In the genomic region with DNA sequence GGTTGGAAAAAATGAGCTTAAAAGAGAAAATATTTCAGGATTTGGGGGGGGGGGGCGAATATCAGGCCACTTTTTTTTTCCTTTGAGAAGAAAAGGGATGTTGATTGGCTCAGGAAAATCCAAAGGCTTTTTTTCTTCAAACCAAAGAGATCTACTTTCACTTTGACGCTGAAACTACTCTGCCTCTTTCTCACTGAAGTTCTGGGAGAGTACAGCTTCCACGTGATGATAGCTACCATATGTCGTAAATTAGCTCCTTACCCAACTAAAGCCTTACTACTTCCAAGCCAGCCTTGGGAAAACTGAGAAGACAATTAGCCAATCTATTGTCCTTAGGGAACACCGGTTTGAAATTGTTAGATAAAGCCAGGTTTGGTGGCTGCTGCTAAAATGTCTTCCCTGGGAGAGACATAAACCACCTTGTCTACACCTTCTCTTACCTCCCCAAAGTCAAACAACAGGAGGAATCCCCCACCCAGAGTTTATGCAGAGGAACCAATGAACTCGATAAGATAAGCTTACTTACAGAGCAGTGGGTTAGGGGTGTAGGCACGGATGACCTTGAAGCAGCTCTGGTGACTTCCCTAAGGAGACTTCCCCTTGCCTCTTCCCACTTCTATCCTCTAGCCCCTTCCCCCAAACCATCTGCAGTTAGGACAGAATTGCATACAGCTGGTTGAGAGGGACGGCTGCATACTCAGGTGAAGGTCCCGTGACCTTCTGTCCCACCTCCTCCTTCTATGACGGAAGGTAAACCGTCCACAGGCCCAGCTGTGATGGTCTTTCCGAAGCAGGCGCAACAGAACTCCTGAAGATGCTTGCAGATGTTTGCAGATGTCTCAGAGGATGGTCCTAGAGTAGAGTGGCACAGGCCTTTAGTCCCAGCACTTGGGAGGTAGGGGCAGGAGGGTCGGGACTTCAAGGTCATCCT, we compare ENCODE assay signal across 7 mouse cellular contexts. TPM values are rescaled to one million over a fixed set of nuclear protein-coding genes. Genes with fewer than 3 reads are reported as not detected.
DNase-seq lines count a peak whose midpoint lies in the region; ATAC-seq lines count a peak whose summit lies in the region.

No protein-coding gene starts in this region.

- H3K9ac ChIP-seq in midbrain, embryonic 14.5 days (replicated peaks; ENCODE audit: low read length) = no peak overlapping the region
- peak overlapping the region; percentile 32; the same call in 1 of the 2 replicates for H3K9ac ChIP-seq in heart, embryonic 16.5 days (ENCODE audit: low read length)

- H3K9me3 ChIP-seq in midbrain, embryonic 10.5 days (replicated peaks) = no peaks in the 10 kb centered on the region
- H3K9me3 ChIP-seq in midbrain, embryonic 14.5 days (ENCODE audit: control insufficient read depth, low read length) = no peaks in the 10 kb centered on the region
- H3K9me3 ChIP-seq in heart, embryonic 16.5 days (replicated peaks; ENCODE audit: control insufficient read depth, low read length) = no peaks in the 10 kb centered on the region

- WGBS in midbrain, embryonic 10.5 days = 79% methylated on average over 14 of the region's 14 CpGs
- 89% methylated on average over 14 of the region's 14 CpGs for WGBS in midbrain, embryonic 14.5 days
- WGBS in heart, embryonic 16.5 days = 55% methylated on average over 14 of the region's 14 CpGs

- no peak overlapping the region for H3K4me2 ChIP-seq in midbrain, embryonic 14.5 days (ENCODE audit: low read length)
- peak overlapping the region; percentile 51 for H3K4me2 ChIP-seq in heart, embryonic 16.5 days (ENCODE audit: low read depth, low read length)

- H3K4me3 ChIP-seq in midbrain, embryonic 10.5 days = peak overlapping the region; percentile 71
- no peak overlapping the region for H3K4me3 ChIP-seq in midbrain, embryonic 14.5 days (replicated peaks; ENCODE audit: low read depth, low read length)
- peak overlapping the region; percentile 21 for H3K4me3 ChIP-seq in heart, embryonic 16.5 days (ENCODE audit: low read length)

- H3K36me3 ChIP-seq in midbrain, embryonic 10.5 days = peaks cover 25% of the 10 kb centered on the region
- no peaks in the 10 kb centered on the region for H3K36me3 ChIP-seq in midbrain, embryonic 14.5 days (ENCODE audit: control insufficient read depth, insufficient read depth, low read length)
- peaks cover 3% of the 10 kb centered on the region; the same call in 1 of the 2 replicates for H3K36me3 ChIP-seq in heart, embryonic 16.5 days (ENCODE audit: control insufficient read depth, insufficient read depth)
- no peaks in the 10 kb centered on the region for H3K36me3 ChIP-seq in splenic B cell, adult 2 months (ENCODE audit: control insufficient read depth, insufficient read depth, low read length, poor library complexity, severe bottlenecking)

- ATAC-seq in midbrain, embryonic 14.5 days (ENCODE audit: low FRiP score, low TSS enrichment) = no peak
- ATAC-seq in heart, embryonic 16.5 days (replicated peaks; ENCODE audit: extremely low read depth, insufficient read depth, low FRiP score) = no peak

- H3K27ac ChIP-seq in midbrain, embryonic 10.5 days (replicated peaks) = peak overlapping the region; percentile 85
- no peak overlapping the region for H3K27ac ChIP-seq in midbrain, embryonic 14.5 days (replicated peaks; ENCODE audit: low read depth, low read length)
- H3K27ac ChIP-seq in heart, embryonic 16.5 days (ENCODE audit: low read length) = peak overlapping the region; percentile 34; the same call in 1 of the 2 replicates

- peaks cover 40% of the 10 kb centered on the region for H3K4me1 ChIP-seq in midbrain, embryonic 10.5 days
- H3K4me1 ChIP-seq in midbrain, embryonic 14.5 days (ENCODE audit: control insufficient read depth, insufficient read depth, low read length) = peaks cover 9% of the 10 kb centered on the region; the same call in 1 of the 2 replicates
- H3K4me1 ChIP-seq in heart, embryonic 16.5 days (ENCODE audit: control insufficient read depth, insufficient read depth, low read length) = peaks cover 34% of the 10 kb centered on the region

- no peak for DNase-seq in midbrain, embryonic 10.5 days (ENCODE audit: low spot score)
- no peak for DNase-seq in midbrain, embryonic 14.5 days
- DNase-seq in brain, adult 2 months (ENCODE audit: low read depth, low spot score) = peak; percentile 67
- peak; percentile 28 for DNase-seq in splenic B cell, adult 2 months (ENCODE audit: low read depth, low spot score)
- DNase-seq in cerebellum, adult 18-20 months = no peak
- no peak for DNase-seq in ovary, adult 18-20 months (ENCODE audit: low spot score)

- no peaks in the 10 kb centered on the region for H3K27me3 ChIP-seq in midbrain, embryonic 10.5 days (ENCODE audit: low read depth, poor library complexity, severe bottlenecking)
- no peaks in the 10 kb centered on the region for H3K27me3 ChIP-seq in midbrain, embryonic 14.5 days (ENCODE audit: control insufficient read depth, insufficient read depth, low read length)
- no peaks in the 10 kb centered on the region for H3K27me3 ChIP-seq in heart, embryonic 16.5 days (ENCODE audit: control insufficient read depth, insufficient read depth, low read length)
- no peaks in the 10 kb centered on the region for H3K27me3 ChIP-seq in splenic B cell, adult 2 months (ENCODE audit: control insufficient read depth, insufficient read depth, low read length, poor library complexity, severe bottlenecking)

RNA-seq across cellular contexts. Expression of a gene that starts 1.4 kb away (rescaled TPM):
- polyA plus RNA-seq in midbrain, embryonic 10.5 days (2016; fragmentation: Nextera tagmentation; extraction: Ambion mirVana) = 93.3 and 105 TPM in 2 replicates
- 7.4 and 12.4 TPM in 2 replicates for polyA plus RNA-seq in midbrain, embryonic 14.5 days (2014; fragmentation: Nextera tagmentation; extraction: Ambion mirVana)
- polyA plus RNA-seq in heart, embryonic 16.5 days (2015; fragmentation: Nextera tagmentation; extraction: Ambion mirVana) = 21.9 and 23.0 TPM in 2 replicates

RNA-seq across cellular contexts. Expression of a gene that starts 17.5 kb away (rescaled TPM):
- 0.09 TPM in 1 of 2 replicates, not detected in the other for polyA plus RNA-seq in midbrain, embryonic 10.5 days (2016; fragmentation: Nextera tagmentation; extraction: Ambion mirVana)
- polyA plus RNA-seq in midbrain, embryonic 14.5 days (2014; fragmentation: Nextera tagmentation; extraction: Ambion mirVana) = not detected in 2 replicates
- 47.6 and 84.1 TPM in 2 replicates for polyA plus RNA-seq in heart, embryonic 16.5 days (2015; fragmentation: Nextera tagmentation; extraction: Ambion mirVana)

RNA-seq across cellular contexts. Expression of a gene that starts 33.1 kb away (rescaled TPM):
- 53.7 and 67.5 TPM in 2 replicates for polyA plus RNA-seq in midbrain, embryonic 10.5 days (2016; fragmentation: Nextera tagmentation; extraction: Ambion mirVana)
- polyA plus RNA-seq in midbrain, embryonic 14.5 days (2014; fragmentation: Nextera tagmentation; extraction: Ambion mirVana) = 49.5 and 59.4 TPM in 2 replicates
- polyA plus RNA-seq in heart, embryonic 16.5 days (2015; fragmentation: Nextera tagmentation; extraction: Ambion mirVana) = 2.7 and 3.9 TPM in 2 replicates

Comparison
In these comparisons a context has a peak if more than half of its experiments do, and no peak if none do; other contexts are left out.
1. DNase-seq: peak in brain, adult 2 months (single experiment) and splenic B cell, adult 2 months (single experiment); none in midbrain, embryonic 10.5 days (single experiment), midbrain, embryonic 14.5 days (single experiment), cerebellum, adult 18-20 months (0 of 2) and ovary, adult 18-20 months (single experiment).
2. RNA of a gene that starts 17.5 kb away (polyA plus RNA-seq): 47.6 to 84.1 TPM in heart, embryonic 16.5 days; not detected in midbrain, embryonic 14.5 days and 0.09 TPM in midbrain, embryonic 10.5 days; every median in the first group is over 10 times any median in the second.
3. RNA of a gene that starts 33.1 kb away (polyA plus RNA-seq): 49.5 to 59.4 TPM in midbrain, embryonic 14.5 days and 53.7 to 67.5 TPM in midbrain, embryonic 10.5 days; 2.7 to 3.9 TPM in heart, embryonic 16.5 days; every median in the first group is over 10 times any median in the second.